Mouse (Mus musculus) liver, adult 2 months (tissue): Measurements from ENCODE around the gene Vwa3a.

Experiments
- CTCF ChIP-seq: fragments of 200-500 bp; IDR thresholded peaks from 2 replicates; pipeline ENCODE4 v1.5.1; 2011; ENCODE audit warnings: low read depth, low read length, control low read depth
- POLR2A ChIP-seq: fragments of 200-500 bp; IDR thresholded peaks from 2 replicates; pipeline ENCODE4 v1.6.1; 2011; ENCODE audit warnings: low read length, control low read depth; ENCODE audit not compliant: insufficient read depth; ENCODE audit errors: extremely low read depth

DNA sequence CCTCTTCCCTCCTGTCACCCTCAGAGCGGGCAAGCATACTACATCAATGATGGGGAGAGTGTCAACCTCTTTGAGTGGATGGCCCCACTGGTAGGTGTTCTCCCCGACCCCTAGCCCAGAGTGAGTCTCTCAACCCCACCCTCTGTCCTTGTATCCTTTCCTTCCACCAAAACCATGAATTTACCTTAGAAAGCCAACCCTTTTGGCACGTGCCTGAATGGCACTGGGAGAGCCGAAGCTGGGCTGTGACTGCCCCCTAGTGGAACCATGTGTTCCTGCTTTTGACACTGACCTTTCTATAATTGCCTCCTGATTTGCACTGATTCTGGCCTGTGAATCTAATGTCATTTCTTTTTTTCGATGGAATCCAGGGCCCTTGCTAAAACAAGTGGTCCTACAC, 84.1 kb downstream of the Vwa3a start:
- TF ChIP-seq CTCF (peak; percentile 92), POLR2A (no peak)
